Mouse (Mus musculus) ES-E14 (cell line): ENCODE data around the gene Cep68. TPM values are rescaled to one million over a fixed set of nuclear protein-coding genes. Genes with fewer than 3 reads are reported as not detected.

ENCODE experiments used
- DNase-seq: peaks from one replicate; pipeline ENCODE4 v3.0.0-alpha.2; 2013; ENCODE audit warnings: low read depth, low spot score
- H3K27ac ChIP-seq: 2 replicates; pipeline ENCODE4 v1.5.1; 2012; ENCODE audit warnings: low read depth, mild to moderate bottlenecking, low read length, moderate library complexity, mixed read lengths; ENCODE audit not compliant: poor library complexity, insufficient read depth, severe bottlenecking
- H3K36me3 ChIP-seq: 2 replicates; pipeline ENCODE4 v1.6.1; 2012; ENCODE audit warnings: mild to moderate bottlenecking, low read length, moderate library complexity, mixed read lengths; ENCODE audit not compliant: control insufficient read depth, poor library complexity, insufficient read depth, severe bottlenecking
- H3K4me1 ChIP-seq, 2 experiments: fragments of 150-350 bp in 1 of 2; sonication (generic) in 1 of 2; 2 replicates each; pipeline ENCODE4 v1.6.1; 2012; ENCODE audit warnings: low read length in 2 of 2, mild to moderate bottlenecking in 1 of 2, mixed read lengths in 1 of 2; ENCODE audit not compliant: control insufficient read depth in 2 of 2, insufficient read depth in 2 of 2, poor library complexity in 1 of 2
- H3K4me3 ChIP-seq, 2 experiments: fragments of 150-350 bp in 1 of 2; sonication (generic) in 1 of 2; 2 replicates each; pipeline ENCODE4 v1.5.1; 2012; ENCODE audit warnings: low read length in 2 of 2, low read depth in 1 of 2, mild to moderate bottlenecking in 1 of 2, mixed read lengths in 1 of 2; ENCODE audit not compliant: insufficient read depth in 1 of 2, poor library complexity in 1 of 2, severe bottlenecking in 1 of 2
- H3K9ac ChIP-seq: 2 replicates; pipeline ENCODE4 v1.6.1; 2012; ENCODE audit warnings: low read depth, mild to moderate bottlenecking, low read length, mixed read lengths; ENCODE audit not compliant: poor library complexity, insufficient read depth, severe bottlenecking
- H3K9me3 ChIP-seq: fragments of 150-350 bp; sonication (generic); 2 replicates; pipeline ENCODE4 v1.6.1; 2012; ENCODE audit warnings: low read depth, mild to moderate bottlenecking, low read length; ENCODE audit not compliant: control insufficient read depth, insufficient read depth
- CHD2 ChIP-seq: IDR thresholded peaks from 2 replicates; pipeline ENCODE4 v1.6.1; 2014; ENCODE audit warnings: mild to moderate bottlenecking, low read depth, low read length, inconsistent platforms
- HCFC1 ChIP-seq: IDR thresholded peaks from 2 replicates; pipeline ENCODE4 v1.6.1; 2012; ENCODE audit warnings: low read length, inconsistent platforms, borderline replicate concordance; ENCODE audit not compliant: insufficient read depth
- MAFK ChIP-seq: IDR thresholded peaks from 2 replicates; pipeline ENCODE4 v1.6.1; 2014; ENCODE audit warnings: mild to moderate bottlenecking, low read depth, low read length, inconsistent platforms; ENCODE audit not compliant: insufficient read depth
- ZC3H11A ChIP-seq: IDR thresholded peaks from 2 replicates; pipeline ENCODE4 v1.6.1; 2012; ENCODE audit warnings: low read depth, mild to moderate bottlenecking, inconsistent platforms, low read length, borderline replicate concordance
- ZNF384 ChIP-seq: IDR thresholded peaks from 2 replicates; pipeline ENCODE4 v1.6.1; 2012; ENCODE audit warnings: low read depth, low read length, inconsistent platforms
- in situ Hi-C, 2 experiments: fragments of 600-800 bp; cut with MboI; formaldehyde crosslinking; loops; one replicate each; pipeline ENCODE4 v1.15.1; 2025; ENCODE audit warnings: low sequenced_read_pairs in 2 of 2, inconsistent platforms in 1 of 2; ENCODE audit not compliant: unreplicated experiment in 2 of 2
- total RNA-seq: library from RNA; depleted of rRNA; stranded (reverse); fragments of 300-350 nt; gene quantifications from 2 replicates; pipeline ENCODE4 v1.2.3, GENCODE M21; 2012

Gene Cep68
- total RNA-seq, 1 experiment = 30.9 TPM

GRCm38 (mm10) chr11:20217227-20217626, 32.0 kb downstream of the Cep68 start:
- Histone ChIP-seq H3K9me3 (no peaks in the 10 kb centered on the region), H3K9ac (no peak overlapping the region), H3K36me3 (peaks cover 8% of the 10 kb centered on the region), H3K27ac (no peak overlapping the region), H3K4me3 (no peak overlapping the region), H3K4me1 (peaks cover 0 to 4% of the 10 kb centered on the region in 2 experiments; a peak in 2 of 4 replicates)
- in situ Hi-C loops = no loop called here
- DNase-seq = no peak
- TF ChIP-seq ZNF384 (no peak), CHD2 (no peak), ZC3H11A (no peak), MAFK (no peak), HCFC1 (no peak)

GRCm38 (mm10) chr11:20216415-20216814, 32.8 kb downstream of the Cep68 start:
- in situ Hi-C loops = no loop called here
- no peak for TF ChIP-seq CHD2
- Histone ChIP-seq H3K27ac (no peak overlapping the region), H3K4me3 (no peak overlapping the region), H3K9me3 (no peaks in the 10 kb centered on the region), H3K36me3 (peaks cover 8% of the 10 kb centered on the region), H3K9ac (no peak overlapping the region), H3K4me1 (peaks cover 0 to 4% of the 10 kb centered on the region in 2 experiments; a peak in 2 of 4 replicates)
- no peak for DNase-seq

DNA sequence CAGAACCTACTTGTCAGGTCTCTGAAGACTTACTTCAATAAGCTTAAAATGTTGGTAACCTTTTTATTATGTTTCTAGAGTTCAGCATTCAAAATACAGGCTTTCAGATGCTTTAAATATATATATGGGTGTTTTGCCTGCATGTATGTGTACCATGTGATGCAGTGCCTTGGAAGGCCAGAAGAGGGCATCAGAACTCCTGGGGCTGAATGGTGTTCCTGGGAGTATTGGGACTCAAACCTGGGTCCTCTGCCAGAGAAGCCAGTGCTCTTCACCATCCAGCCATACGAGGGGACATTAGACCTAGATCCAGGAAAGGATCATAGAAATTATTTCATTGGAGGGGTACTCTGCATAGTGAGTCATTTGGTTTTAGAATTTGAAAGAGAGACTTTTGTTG, 34.5 kb downstream of the Cep68 start:
- Histone ChIP-seq H3K9me3 (no peaks in the 10 kb centered on the region), H3K4me1 (peaks cover 0 to 4% of the 10 kb centered on the region in 2 experiments; a peak in 1 of 4 replicates), H3K27ac (no peak overlapping the region; the same call in 1 of the 2 replicates), H3K4me3 (no peak overlapping the region), H3K36me3 (peaks cover 6% of the 10 kb centered on the region), H3K9ac (no peak overlapping the region)
- TF ChIP-seq ZC3H11A = 0 out of 2 replicates have a peak, but pooled peaks have one; percentile 9
- TF ChIP-seq HCFC1 = no peak
- DNase-seq = no peak
- in situ Hi-C loops = no loop called here

- peaks cover 3 to 5% of the 10 kb centered on the region in 2 experiments; a peak in 3 of 4 replicates for H3K4me1 ChIP-seq
- no peak for TF ChIP-seq HCFC1
- TF ChIP-seq ZC3H11A = no peak
- TF ChIP-seq MAFK = no peak
- TF ChIP-seq CHD2 = no peak
- no peak for TF ChIP-seq ZNF384
- no peak overlapping the region for H3K4me3 ChIP-seq
- DNase-seq = no peak
- H3K36me3 ChIP-seq = peaks cover 7% of the 10 kb centered on the region
- H3K27ac ChIP-seq = no peak overlapping the region
- in situ Hi-C loops = no loop called here
- no peak overlapping the region for H3K9ac ChIP-seq
- H3K9me3 ChIP-seq = no peaks in the 10 kb centered on the region
Observed at GRCm38 (mm10) chr11:20211838-20212237, 37.4 kb downstream of the Cep68 start.

DNA sequence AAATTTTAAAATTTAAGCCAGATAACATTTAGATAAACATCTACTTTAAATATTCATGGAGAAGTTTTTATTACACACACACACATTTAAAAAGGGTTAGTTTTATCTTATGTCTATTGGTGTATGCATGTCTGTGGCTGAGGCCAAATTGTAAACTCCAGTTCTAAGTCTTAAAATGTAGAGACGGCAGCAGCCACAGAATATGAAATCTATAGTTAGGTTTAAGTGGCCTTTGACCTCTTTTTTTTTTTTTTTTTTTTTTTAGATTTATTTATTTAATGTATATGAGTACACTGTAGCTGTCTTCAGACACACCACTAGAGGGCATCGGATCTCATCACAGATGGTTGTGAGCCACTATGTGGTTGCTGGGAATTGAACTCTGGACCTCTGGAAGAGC, 41.6 kb downstream of the Cep68 start:
- no peak overlapping the region for H3K27ac ChIP-seq
- in situ Hi-C loops = no loop called here
- no peak for DNase-seq
- H3K9ac ChIP-seq = no peak overlapping the region
- peaks cover 3% of the 10 kb centered on the region; the same call in 1 of the 2 replicates for H3K36me3 ChIP-seq
- no peak overlapping the region for H3K4me3 ChIP-seq
- H3K4me1 ChIP-seq = peaks cover 10 to 11% of the 10 kb centered on the region in 2 experiments
- TF ChIP-seq MAFK = no peak
- peak; percentile 66; the same call in 1 of the 2 replicates for TF ChIP-seq ZNF384
- no peaks in the 10 kb centered on the region for H3K9me3 ChIP-seq
